Mouse (Mus musculus) heart, embryonic 13.5 days (tissue): ENCODE measurements at regions not wholly inside any gene's neighbourhood (a gene's known extent, or its start where the extent isn't known, plus 50 kb on each side); places are given as distances from the start of the nearest gene placed in this dataset.

ENCODE experiments used
- ATAC-seq: fragments of 200-750 bp; cut with Nextera tagmentation; 2 replicates; pipeline ENCODE4 v1.8.0; 2017; ENCODE audit warnings: moderate TSS enrichment; ENCODE audit not compliant: insufficient number of reproducible peaks, low FRiP score, low TSS enrichment; ENCODE audit errors: extremely low read depth
- H3K27ac ChIP-seq: fragments of 300-500 bp; sonication (generic); replicated peaks from 2 replicates; pipeline ENCODE4 v1.5.1; 2015; ENCODE audit warnings: moderate library complexity, mild to moderate bottlenecking, inconsistent platforms
- H3K27me3 ChIP-seq: fragments of 300-500 bp; sonication (generic); replicated peaks from 2 replicates; pipeline ENCODE4 v1.6.1; 2015; ENCODE audit warnings: mild to moderate bottlenecking, inconsistent platforms
- H3K36me3 ChIP-seq: fragments of 300-500 bp; sonication (generic); 2 replicates; pipeline ENCODE4 v1.6.1; 2015; ENCODE audit warnings: mild to moderate bottlenecking, inconsistent platforms
- H3K4me1 ChIP-seq: fragments of 300-500 bp; sonication (generic); 2 replicates; pipeline ENCODE4 v1.6.1; 2015; ENCODE audit warnings: inconsistent platforms
- H3K4me2 ChIP-seq: fragments of 300-500 bp; sonication (generic); 2 replicates; pipeline ENCODE4 v1.6.1; 2015; ENCODE audit warnings: inconsistent platforms, mild to moderate bottlenecking, moderate library complexity
- H3K4me3 ChIP-seq: fragments of 300-500 bp; sonication (generic); 2 replicates; pipeline ENCODE4 v1.5.1; 2015; ENCODE audit warnings: moderate library complexity, mild to moderate bottlenecking, inconsistent platforms
- H3K9ac ChIP-seq: fragments of 300-500 bp; sonication (generic); 2 replicates; pipeline ENCODE4 v1.6.1; 2015; ENCODE audit warnings: inconsistent platforms, mild to moderate bottlenecking, moderate library complexity
- H3K9me3 ChIP-seq: fragments of 300-500 bp; sonication (generic); 2 replicates; pipeline ENCODE4 v1.6.1; 2016; ENCODE audit warnings: inconsistent platforms
- WGBS: fragments of 180-500 bp; shearing (Covaris S2); methylation state at CpG from one replicate; pipeline ENCODE4 v1.1.7; 2015; ENCODE audit warnings: mixed read lengths; 5-methylcytosine and 5-hydroxymethylcytosine counted together

DNA sequence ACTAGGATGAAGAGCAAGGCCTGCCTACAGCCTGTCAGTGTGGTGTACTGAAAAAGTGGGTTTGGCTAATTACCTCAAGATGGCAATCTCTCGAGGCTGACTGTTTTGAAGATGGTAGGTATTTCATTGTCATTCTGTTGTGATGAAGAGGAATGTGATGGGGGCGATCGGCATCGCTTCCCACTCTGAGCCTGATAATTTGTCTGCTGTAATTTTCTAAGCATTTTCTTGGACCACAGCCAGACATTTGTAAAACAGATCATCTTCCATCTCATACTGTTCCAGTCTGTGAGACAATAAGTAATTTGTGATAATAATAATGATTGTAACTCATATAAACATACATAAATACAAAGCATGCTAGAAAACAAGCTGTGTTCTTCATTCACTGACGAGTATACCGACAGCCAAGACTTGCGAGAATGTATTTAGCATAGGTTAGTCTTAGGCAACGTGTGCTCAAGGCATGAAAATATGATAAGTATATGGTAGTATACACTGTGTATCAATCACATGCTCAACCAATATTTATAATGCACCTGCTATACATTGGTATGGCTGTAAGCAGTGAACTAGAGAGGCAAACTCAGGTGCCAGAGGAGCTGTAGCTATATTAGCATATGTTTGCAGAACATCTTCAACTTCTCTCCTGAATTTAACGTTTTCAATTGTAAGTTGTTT, 574.1 kb upstream of the Slc39a10 start:
- H3K9ac ChIP-seq: no peak overlapping the region
- no peaks in the 10 kb centered on the region for H3K4me1 ChIP-seq
- no peak overlapping the region for H3K4me3 ChIP-seq
- no peaks in the 10 kb centered on the region for H3K9me3 ChIP-seq
- H3K4me2 ChIP-seq: no peak overlapping the region
- H3K27ac ChIP-seq: no peak overlapping the region
- no peaks in the 10 kb centered on the region for H3K27me3 ChIP-seq
- no peak; the same call in 1 of the 2 replicates for ATAC-seq
- H3K36me3 ChIP-seq: no peaks in the 10 kb centered on the region
- 72% methylated on average over 9 of the region's 9 CpGs for WGBS

DNA sequence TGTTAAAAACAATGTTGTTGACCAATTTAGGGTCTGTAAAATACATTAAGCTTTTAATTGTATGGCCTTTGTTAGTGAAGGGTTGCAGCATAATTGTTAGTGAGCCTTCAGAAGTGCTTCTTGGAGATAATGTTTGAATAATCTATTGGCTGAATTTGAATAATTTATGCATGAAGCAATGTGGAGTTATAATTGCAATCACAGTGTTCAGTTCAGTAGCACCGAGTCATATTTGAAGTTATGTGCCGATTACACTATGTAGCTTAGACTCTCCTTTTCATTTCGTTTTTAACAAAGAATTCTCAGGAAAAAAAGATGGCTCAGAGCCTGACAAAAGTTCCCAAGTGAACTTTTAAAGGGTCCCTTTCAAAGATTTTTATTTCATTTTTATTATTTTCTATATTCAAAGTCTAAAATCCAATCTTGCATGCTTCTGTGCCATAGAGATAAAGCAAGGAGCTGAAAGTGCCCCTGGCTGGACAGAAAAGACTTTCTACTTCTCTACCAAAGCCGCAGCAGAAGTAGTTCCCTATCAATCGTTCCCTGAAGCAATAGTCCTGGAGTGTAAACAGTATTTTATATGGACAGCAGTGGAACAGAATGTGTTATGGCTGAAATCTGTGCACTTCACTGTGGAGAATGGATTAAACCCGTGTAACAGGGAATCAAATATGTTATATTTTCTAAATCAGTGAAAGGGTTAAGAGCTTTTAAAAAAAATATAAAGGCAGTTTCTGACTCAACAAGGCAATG, 556.3 kb upstream of the Slc39a10 start:
- H3K4me3 ChIP-seq: no peak overlapping the region
- no peak overlapping the region for H3K9ac ChIP-seq
- no peaks in the 10 kb centered on the region for H3K27me3 ChIP-seq
- 68% methylated on average over 6 of the region's 6 CpGs for WGBS
- no peaks in the 10 kb centered on the region for H3K9me3 ChIP-seq
- H3K4me2 ChIP-seq: no peak overlapping the region
- H3K4me1 ChIP-seq: no peaks in the 10 kb centered on the region
- H3K36me3 ChIP-seq: no peaks in the 10 kb centered on the region
- H3K27ac ChIP-seq: no peak overlapping the region
- no peak for ATAC-seq

DNA sequence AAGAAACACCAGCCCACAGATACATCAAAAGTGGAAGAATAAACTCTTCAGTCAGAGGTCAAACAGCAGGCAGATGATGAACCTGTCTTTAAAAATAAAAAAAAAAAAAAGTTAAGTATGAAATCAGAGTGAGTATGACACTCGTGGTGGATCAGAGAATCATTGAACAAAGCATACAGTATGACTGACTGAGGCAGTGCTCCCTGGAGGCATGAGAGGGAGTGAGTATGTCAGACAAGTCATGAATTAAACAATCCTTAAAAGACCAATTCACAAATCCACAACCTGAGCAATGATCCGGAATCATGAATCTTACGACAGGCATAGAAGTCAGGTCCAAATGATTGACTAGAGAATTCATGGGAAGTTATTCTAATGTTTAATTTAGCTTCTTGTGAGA, 555.4 kb upstream of the Slc39a10 start:
- Histone ChIP-seq H3K4me2 (no peak overlapping the region), H3K4me1 (no peaks in the 10 kb centered on the region)
- WGBS: 74% methylated on average over 3 of the region's 3 CpGs

DNA sequence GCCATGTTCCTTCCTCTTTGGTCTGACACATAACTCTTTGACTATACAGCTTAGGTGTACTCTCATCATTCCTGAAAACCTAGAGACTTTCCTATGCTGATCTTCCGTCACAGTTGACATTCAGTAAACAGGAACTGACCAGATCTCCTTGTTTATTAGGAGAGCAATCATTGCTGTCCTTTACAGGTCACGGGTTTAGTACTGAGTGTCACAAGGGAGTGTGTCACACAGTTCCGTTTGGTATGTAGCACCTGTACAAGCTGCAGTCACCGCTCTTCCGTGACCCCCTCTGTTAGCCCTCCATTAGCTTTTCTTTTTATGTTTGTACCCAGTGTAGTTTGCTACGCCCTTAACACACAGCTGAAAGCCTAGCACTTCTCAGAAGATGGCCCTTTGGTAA, 553.4 kb upstream of the Slc39a10 start:
- no peaks in the 10 kb centered on the region for H3K9me3 ChIP-seq
- WGBS: 55% methylated on average over 6 of the region's 6 CpGs
- no peak overlapping the region for H3K9ac ChIP-seq
- H3K27ac ChIP-seq: no peak overlapping the region
- H3K27me3 ChIP-seq: no peaks in the 10 kb centered on the region
- no peaks in the 10 kb centered on the region for H3K4me1 ChIP-seq
- H3K36me3 ChIP-seq: no peaks in the 10 kb centered on the region
- no peak overlapping the region for H3K4me2 ChIP-seq
- no peak for ATAC-seq
- no peak overlapping the region for H3K4me3 ChIP-seq

More for the DNA sequence above, 555.4 kb upstream of the Slc39a10 start:
- Histone ChIP-seq H3K27ac (no peak overlapping the region), H3K9ac (no peak overlapping the region), H3K36me3 (no peaks in the 10 kb centered on the region), H3K27me3 (no peaks in the 10 kb centered on the region), H3K9me3 (no peaks in the 10 kb centered on the region), H3K4me3 (no peak overlapping the region)
- no peak for ATAC-seq

DNA sequence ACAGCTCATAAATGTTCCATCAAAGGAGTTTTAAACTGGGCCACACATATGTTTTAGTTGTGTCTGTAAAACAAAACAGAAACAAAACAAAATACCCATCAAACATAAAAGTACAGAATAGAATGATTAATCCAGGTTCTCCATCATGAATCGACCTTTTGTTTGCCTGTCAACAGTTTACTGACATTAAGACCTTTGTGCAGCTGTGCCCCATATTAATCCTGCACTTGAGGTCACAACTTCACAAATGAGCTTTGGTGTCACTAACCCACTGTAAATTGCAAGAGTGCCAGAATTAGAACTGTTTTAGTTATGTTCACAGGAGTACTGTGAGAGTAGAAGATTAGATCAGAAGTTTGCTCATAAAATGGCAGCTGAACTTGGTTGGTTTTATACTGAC, 540.2 kb upstream of the Slc39a10 start:
- Histone ChIP-seq H3K4me1 (0 out of 2 replicates have a peak, but pooled peaks cover 3% of the 10 kb centered on the region), H3K4me2 (no peak overlapping the region), H3K4me3 (no peak overlapping the region), H3K9me3 (no peaks in the 10 kb centered on the region), H3K9ac (no peak overlapping the region), H3K27me3 (no peaks in the 10 kb centered on the region), H3K27ac (no peak overlapping the region), H3K36me3 (no peaks in the 10 kb centered on the region)
- no peak for ATAC-seq
- 69% methylated on average over 1 of the region's 1 CpGs for WGBS

DNA sequence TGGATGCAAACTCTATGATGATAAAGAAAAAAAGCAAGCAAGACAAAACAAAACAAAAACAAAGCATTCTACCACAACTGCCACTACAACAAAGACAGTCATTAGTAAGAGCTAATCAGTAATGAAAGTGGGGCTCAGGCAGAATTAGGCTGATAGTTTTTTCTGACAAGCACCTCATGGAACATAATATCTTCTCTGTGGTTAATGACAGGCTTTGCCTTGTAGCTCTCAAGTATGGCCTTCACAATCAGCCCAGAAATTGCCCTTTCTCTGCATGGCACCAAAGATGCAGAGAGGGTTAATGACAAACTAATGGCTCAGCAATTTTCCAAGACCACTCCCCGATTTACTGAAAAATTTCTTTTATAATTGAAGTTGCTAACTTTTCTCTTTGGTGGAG, 512.5 kb upstream of the Slc39a10 start:
- H3K27ac ChIP-seq: no peak overlapping the region
- no peaks in the 10 kb centered on the region for H3K36me3 ChIP-seq
- 58% methylated on average over 1 of the region's 1 CpGs for WGBS
- H3K4me3 ChIP-seq: no peak overlapping the region
- no peak for ATAC-seq
- H3K9me3 ChIP-seq: no peaks in the 10 kb centered on the region
- H3K27me3 ChIP-seq: no peaks in the 10 kb centered on the region
- H3K4me2 ChIP-seq: no peak overlapping the region
- no peaks in the 10 kb centered on the region for H3K4me1 ChIP-seq
- H3K9ac ChIP-seq: no peak overlapping the region

DNA sequence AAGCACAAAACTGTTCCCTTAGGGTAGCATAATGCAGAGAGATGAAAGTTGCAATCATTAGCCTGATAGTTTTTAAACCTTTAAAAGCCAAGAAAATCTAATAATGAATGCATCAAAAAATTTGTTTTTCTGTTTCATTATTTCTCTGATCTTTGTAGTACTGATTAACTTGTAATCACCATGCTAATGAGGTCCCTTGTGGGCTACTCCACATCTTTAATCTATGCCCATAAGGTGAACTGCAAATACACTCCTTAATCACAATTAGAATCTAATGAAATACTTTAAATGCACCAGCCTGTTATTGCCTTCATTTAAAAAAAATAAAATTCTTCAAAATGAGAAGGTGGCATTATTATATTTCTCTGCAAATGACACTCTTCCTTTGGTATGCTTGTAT, 493.9 kb upstream of the Slc39a10 start:
- Histone ChIP-seq H3K4me3 (no peak overlapping the region), H3K9me3 (no peaks in the 10 kb centered on the region), H3K36me3 (no peaks in the 10 kb centered on the region), H3K4me2 (no peak overlapping the region), H3K27me3 (no peaks in the 10 kb centered on the region), H3K9ac (no peak overlapping the region), H3K27ac (no peak overlapping the region), H3K4me1 (no peaks in the 10 kb centered on the region)
- ATAC-seq: no peak

DNA sequence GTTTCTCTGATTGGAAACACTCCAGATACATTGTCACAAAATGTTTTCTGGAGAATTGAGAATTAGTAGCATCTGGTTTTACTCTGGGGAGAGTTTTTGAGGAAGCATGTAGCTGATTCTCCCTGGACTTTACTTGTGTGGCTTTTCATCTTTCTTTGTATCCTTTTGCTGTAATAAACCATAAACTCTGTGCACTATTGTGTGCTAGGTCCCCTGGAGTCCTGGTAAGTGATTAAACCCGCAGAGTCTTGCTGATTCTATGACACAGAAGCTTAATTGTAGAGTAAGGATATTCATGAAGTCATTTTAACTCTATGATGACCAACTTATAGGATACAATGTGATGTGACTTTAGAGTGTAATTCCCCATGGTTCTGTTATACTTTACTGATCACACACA, 486.1 kb upstream of the Slc39a10 start:
- no peak for ATAC-seq
- H3K36me3 ChIP-seq: no peaks in the 10 kb centered on the region
- H3K4me3 ChIP-seq: no peak overlapping the region
- H3K9me3 ChIP-seq: no peaks in the 10 kb centered on the region
- H3K27ac ChIP-seq: no peak overlapping the region
- H3K4me1 ChIP-seq: no peaks in the 10 kb centered on the region
- H3K27me3 ChIP-seq: no peaks in the 10 kb centered on the region
- 53% methylated on average over 1 of the region's 1 CpGs for WGBS
- no peak overlapping the region for H3K9ac ChIP-seq
- H3K4me2 ChIP-seq: no peak overlapping the region

DNA sequence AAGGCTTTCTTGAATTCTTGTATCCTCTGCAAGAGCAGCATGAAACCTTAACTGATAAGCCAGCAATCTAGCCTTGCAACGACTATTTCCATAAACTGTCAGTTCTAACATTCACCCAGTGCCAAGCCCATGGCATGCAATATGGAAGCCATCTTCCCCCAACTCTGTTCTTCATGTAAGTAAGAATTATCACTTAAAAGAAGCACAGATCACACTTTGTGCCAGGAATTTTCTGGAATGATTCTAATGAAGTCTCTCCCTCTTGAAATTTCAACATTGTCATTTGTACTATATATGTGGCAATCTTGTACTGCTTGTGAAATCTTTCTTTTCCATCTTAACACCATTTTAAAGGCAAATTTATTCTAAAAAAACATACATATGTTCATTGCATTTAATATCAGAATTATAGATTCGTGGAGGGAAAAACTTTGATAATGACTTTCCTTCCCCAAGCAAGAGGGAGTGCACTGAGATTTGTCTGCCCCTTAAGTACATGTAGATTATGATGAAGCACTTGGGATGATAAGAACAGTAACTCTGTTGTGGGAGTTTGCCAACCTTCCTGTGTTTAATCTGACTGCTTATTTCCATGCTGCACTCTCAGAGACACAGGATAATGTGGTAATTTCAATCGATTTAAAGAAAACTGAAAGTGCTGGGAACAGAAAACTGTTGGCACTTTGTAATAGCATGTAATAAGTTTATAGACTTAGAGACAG, 447.2 kb upstream of the Slc39a10 start:
- Histone ChIP-seq H3K9ac (no peak overlapping the region), H3K36me3 (no peaks in the 10 kb centered on the region), H3K27ac (no peak overlapping the region), H3K4me3 (no peak overlapping the region), H3K9me3 (no peaks in the 10 kb centered on the region), H3K4me2 (no peak overlapping the region), H3K27me3 (no peaks in the 10 kb centered on the region), H3K4me1 (no peaks in the 10 kb centered on the region)
- WGBS: 39% methylated on average over 3 of the region's 3 CpGs
- no peak for ATAC-seq

DNA sequence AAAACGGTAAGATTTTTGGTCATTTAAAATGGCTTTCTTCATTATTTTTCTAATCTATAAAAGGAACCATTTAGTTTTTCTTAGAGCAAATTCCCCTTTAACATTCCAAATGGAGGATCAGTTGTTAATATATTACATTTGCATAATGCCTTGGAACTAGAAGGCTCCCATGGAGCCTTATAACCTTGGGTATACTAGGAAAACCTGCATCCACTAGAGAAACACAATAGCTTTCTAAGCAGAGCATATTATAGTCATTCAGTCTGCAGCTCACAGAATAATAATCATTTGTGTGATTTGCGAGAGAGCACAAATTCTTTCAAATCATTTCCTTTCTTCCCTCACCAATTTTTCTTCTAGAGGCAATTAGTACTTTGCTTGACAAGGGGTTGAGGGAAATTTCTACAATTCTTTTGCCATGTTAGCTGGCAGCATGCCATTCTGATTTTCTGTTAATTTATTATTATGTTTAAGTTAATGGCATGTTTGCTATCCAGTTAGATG, 418.0 kb upstream of the Slc39a10 start:
- Histone ChIP-seq H3K4me1 (no peaks in the 10 kb centered on the region), H3K4me2 (no peak overlapping the region), H3K27me3 (no peaks in the 10 kb centered on the region), H3K27ac (no peak overlapping the region), H3K36me3 (no peaks in the 10 kb centered on the region), H3K4me3 (no peak overlapping the region), H3K9ac (no peak overlapping the region), H3K9me3 (no peaks in the 10 kb centered on the region)
- 68% methylated on average over 2 of the region's 2 CpGs for WGBS
- no peak for ATAC-seq

DNA sequence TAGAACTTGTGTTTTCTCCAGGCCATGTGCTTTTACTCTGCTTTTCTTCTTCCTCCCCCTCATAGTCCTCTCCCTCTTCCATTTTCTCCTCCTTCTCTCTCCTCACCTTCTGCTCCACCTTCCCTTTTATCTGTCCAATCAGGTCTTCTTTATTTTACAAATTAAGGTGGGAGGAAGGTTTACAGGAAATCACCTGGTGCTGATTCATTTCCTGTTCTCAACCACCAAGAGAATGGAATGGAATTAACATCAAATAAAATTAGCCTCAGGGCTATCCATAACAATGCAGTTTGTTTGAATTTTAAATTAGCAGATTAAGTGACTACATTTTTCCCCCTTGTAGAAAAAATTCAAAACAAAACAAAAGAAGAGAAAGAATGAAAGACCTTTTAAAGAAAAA, 414.3 kb upstream of the Slc39a10 start:
- H3K9me3 ChIP-seq: no peaks in the 10 kb centered on the region
- no peak overlapping the region for H3K4me2 ChIP-seq
- no peak overlapping the region for H3K9ac ChIP-seq
- no peak for ATAC-seq
- H3K27me3 ChIP-seq: no peaks in the 10 kb centered on the region
- no peak overlapping the region for H3K4me3 ChIP-seq
- H3K4me1 ChIP-seq: no peaks in the 10 kb centered on the region
- H3K36me3 ChIP-seq: no peaks in the 10 kb centered on the region
- H3K27ac ChIP-seq: no peak overlapping the region
